Mouse (Mus musculus) C2C12 (cell line): ENCODE results near the gene Iqsec1.

ENCODE experiments used
- CEBPB ChIP-seq: IDR thresholded peaks from one replicate; pipeline ENCODE4 v1.6.1; 2011; ENCODE audit warnings: low read depth, mild to moderate bottlenecking, control low read depth, moderate library complexity
- CTCF ChIP-seq: IDR thresholded peaks from one replicate; pipeline ENCODE4 v1.5.1; 2011; ENCODE audit not compliant: control insufficient read depth, insufficient read depth, insufficient read length
- MAX ChIP-seq: IDR thresholded peaks from one replicate; pipeline ENCODE4 v1.6.1; 2011; ENCODE audit warnings: mild to moderate bottlenecking, control low read depth
- MYOD1 ChIP-seq: IDR thresholded peaks from one replicate; pipeline ENCODE4 v1.6.1; 2011; ENCODE audit warnings: low read depth; ENCODE audit not compliant: control insufficient read depth, insufficient read length

GRCm38 (mm10) chr6:90615991-90616390, 372.5 kb downstream of the Iqsec1 start:
- TF ChIP-seq CTCF (no peak), MYOD1 (no peak), MAX (no peak), CEBPB (no peak)
